Mouse (Mus musculus) hindbrain, embryonic 14.5 days (tissue): ENCODE results near the gene Ctf1. TPM values are rescaled to one million over a fixed set of nuclear protein-coding genes. Genes with fewer than 3 reads are reported as not detected.
A peak's percentile ranks its signal among the peaks of the same experiment; 100 is the strongest.

ENCODE experiments used
- ATAC-seq: fragments of 200-750 bp; cut with Nextera tagmentation; 2 replicates; pipeline ENCODE4 v1.8.0; 2017; ENCODE audit warnings: moderate number of reproducible peaks, mild to moderate bottlenecking, moderate TSS enrichment, moderate library complexity; ENCODE audit not compliant: low FRiP score
- DNase-seq: peaks from one replicate; pipeline ENCODE4 v3.0.0-alpha.2; 2015; ENCODE audit warnings: low spot score
- H3K27ac ChIP-seq: fragments of 300-500 bp; sonication (generic); 2 replicates; pipeline ENCODE4 v1.5.1; 2014; ENCODE audit warnings: mild to moderate bottlenecking, moderate library complexity
- H3K27me3 ChIP-seq: fragments of 300-500 bp; sonication (generic); 2 replicates; pipeline ENCODE4 v1.6.1; 2014; ENCODE audit warnings: mild to moderate bottlenecking, low read length, mixed read lengths; ENCODE audit not compliant: control insufficient read depth, insufficient read depth
- H3K36me3 ChIP-seq: fragments of 300-500 bp; sonication (generic); replicated peaks from 2 replicates; pipeline ENCODE4 v1.6.1; 2014; ENCODE audit not compliant: control insufficient read depth, insufficient read depth
- H3K4me1 ChIP-seq: fragments of 300-500 bp; sonication (generic); replicated peaks from 2 replicates; pipeline ENCODE4 v1.6.1; 2014; ENCODE audit warnings: antibody characterized with exemption, low read length, mixed read lengths; ENCODE audit not compliant: control insufficient read depth, insufficient read depth
- H3K4me2 ChIP-seq: fragments of 300-500 bp; sonication (generic); replicated peaks from 2 replicates; pipeline ENCODE4 v1.6.1; 2014; ENCODE audit warnings: mild to moderate bottlenecking, moderate library complexity
- H3K4me3 ChIP-seq: fragments of 300-500 bp; sonication (generic); replicated peaks from 2 replicates; pipeline ENCODE4 v1.5.1; 2014; ENCODE audit warnings: mild to moderate bottlenecking, low read length
- H3K9ac ChIP-seq: fragments of 300-500 bp; sonication (generic); 2 replicates; pipeline ENCODE4 v1.6.1; 2014
- H3K9me3 ChIP-seq: fragments of 300-500 bp; sonication (generic); 2 replicates; pipeline ENCODE4 v1.6.1; 2016; ENCODE audit warnings: low read length; ENCODE audit not compliant: control insufficient read depth
- WGBS: fragments of 180-500 bp; shearing (Covaris S2); extraction: QIAGEN DNeasy Blood & Tissue Kit; methylation state at CpG from one replicate; pipeline ENCODE4 v1.1.7; 2014; 5-methylcytosine and 5-hydroxymethylcytosine counted together
- polyA plus RNA-seq: library from polyadenylated mRNA; unstranded; fragments of >200 nt; fragmentation: Nextera tagmentation; extraction: Ambion mirVana; gene quantifications from 2 replicates; pipeline ENCODE4 v1.2.1, GENCODE M21; 2014

The Ctf1 gene
- 3.1 and 4.2 TPM in 2 replicates for polyA plus RNA-seq

GRCm38 (mm10) chr7:127712461-127713385 is at the start of gene Ctf1:
Ctf1 (plus strand) TSS chr7:127712736.
- Histone ChIP-seq H3K4me1 (peaks cover 20% of the 10 kb centered on the region), H3K36me3 (no peaks in the 10 kb centered on the region), H3K4me2 (peak within 1 kb of the TSS; percentile 54), H3K9ac (0 out of 2 replicates have a peak within 1 kb of the TSS, but pooled peaks have one; percentile 6), H3K4me3 (peak within 1 kb of the TSS; percentile 19), H3K27ac (peak within 1 kb of the TSS; percentile 43), H3K9me3 (no peaks in the 10 kb centered on the region), H3K27me3 (0 out of 2 replicates have a peak, but pooled peaks cover 3% of the 10 kb centered on the region)
- ATAC-seq (peak; percentile 64; the same call in 1 of the 2 replicates), DNase-seq (peak; percentile 79)
- 2% methylated on average over 28 of the region's 28 CpGs for WGBS

- Histone ChIP-seq H3K27me3 (no peaks in the 10 kb centered on the region), H3K4me1 (no peaks in the 10 kb centered on the region), H3K9me3 (no peaks in the 10 kb centered on the region), H3K4me3 (no peak overlapping the region), H3K36me3 (peaks cover 46% of the 10 kb centered on the region), H3K4me2 (no peak overlapping the region), H3K27ac (no peak overlapping the region), H3K9ac (no peak overlapping the region)
- DNase-seq (no peak), ATAC-seq (no peak)
- 86% methylated on average over 6 of the region's 6 CpGs for WGBS
These were observed 49.6 kb upstream of the Ctf1 start for GRCm38 (mm10) chr7:127662926-127663325.

DNA sequence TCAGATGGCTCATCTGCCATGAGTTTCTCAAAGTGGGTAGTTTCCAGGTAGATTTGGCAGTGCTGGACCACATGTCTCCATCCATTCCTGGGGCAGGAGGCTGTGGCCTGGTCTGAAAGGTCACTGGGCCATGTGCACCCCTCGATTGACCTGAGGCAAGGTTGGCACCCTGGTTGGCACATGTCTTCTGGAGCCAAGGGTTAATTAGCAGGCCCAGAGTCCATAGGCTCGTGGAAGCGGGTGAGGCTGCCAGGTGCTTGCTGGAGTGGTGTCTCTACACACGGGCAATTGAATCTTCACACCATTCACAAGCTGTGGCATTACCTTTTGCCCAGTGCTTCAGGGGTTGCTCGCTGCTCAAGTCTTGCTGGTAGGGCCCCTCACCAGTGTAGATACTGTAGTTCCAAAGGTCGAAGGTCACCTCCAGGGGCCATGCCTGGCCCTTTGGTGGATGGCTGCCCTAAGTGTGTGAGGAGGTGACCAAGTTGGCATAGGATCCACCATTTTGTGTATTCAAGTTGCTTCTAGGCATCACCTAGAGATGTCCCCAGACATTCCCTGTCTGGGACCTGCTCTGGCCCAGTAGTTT is 46.4 kb upstream of the Ctf1 start:
- no peak overlapping the region for H3K9ac ChIP-seq
- 93% methylated on average over 6 of the region's 6 CpGs for WGBS
- no peak overlapping the region for H3K4me2 ChIP-seq
- no peaks in the 10 kb centered on the region for H3K9me3 ChIP-seq
- H3K4me3 ChIP-seq, result no peak overlapping the region
- no peaks in the 10 kb centered on the region for H3K27me3 ChIP-seq
- H3K27ac ChIP-seq, result no peak overlapping the region
- ATAC-seq (no peak), DNase-seq (no peak)
- H3K4me1 ChIP-seq, result no peaks in the 10 kb centered on the region
- peaks cover 46% of the 10 kb centered on the region for H3K36me3 ChIP-seq

DNA sequence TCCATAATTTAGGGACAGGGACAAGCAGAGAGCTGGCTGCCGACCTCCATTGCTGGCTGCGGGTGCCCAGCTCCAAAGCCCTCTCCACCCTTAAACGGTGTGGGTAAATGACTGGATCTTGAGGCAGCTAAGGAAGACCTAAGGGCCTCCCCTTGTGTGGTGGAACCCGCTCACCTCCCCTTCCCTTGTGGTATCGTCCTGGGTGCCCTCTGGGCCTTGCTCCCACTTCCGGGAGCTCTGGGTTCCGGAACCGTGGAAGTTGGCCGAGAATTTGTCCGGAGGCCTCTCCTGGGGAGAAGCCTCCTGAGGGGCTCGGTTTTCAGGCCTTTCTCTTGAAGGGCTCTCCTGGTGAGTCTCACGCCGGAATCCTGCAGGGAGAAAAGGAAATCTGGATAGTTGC is 45.9 kb upstream of the Ctf1 start:
- Histone ChIP-seq H3K36me3 (peaks cover 46% of the 10 kb centered on the region), H3K4me2 (no peak overlapping the region), H3K4me1 (no peaks in the 10 kb centered on the region), H3K27ac (no peak overlapping the region), H3K27me3 (no peaks in the 10 kb centered on the region), H3K9me3 (no peaks in the 10 kb centered on the region), H3K4me3 (no peak overlapping the region), H3K9ac (no peak overlapping the region)
- no peak for DNase-seq
- WGBS, result 92% methylated on average over 13 of the region's 13 CpGs
- no peak for ATAC-seq

GRCm38 (mm10) chr7:127667171-127667570 is 45.4 kb upstream of the Ctf1 start:
- no peak overlapping the region for H3K4me3 ChIP-seq
- no peaks in the 10 kb centered on the region for H3K9me3 ChIP-seq
- H3K27me3 ChIP-seq, result no peaks in the 10 kb centered on the region
- peaks cover 46% of the 10 kb centered on the region for H3K36me3 ChIP-seq
- 83% methylated on average over 8 of the region's 8 CpGs for WGBS
- H3K9ac ChIP-seq, result no peak overlapping the region
- H3K27ac ChIP-seq, result no peak overlapping the region
- no peak overlapping the region for H3K4me2 ChIP-seq
- ATAC-seq, result no peak
- no peaks in the 10 kb centered on the region for H3K4me1 ChIP-seq
- DNase-seq, result no peak

GRCm38 (mm10) chr7:127671880-127672774 is 40.4 kb upstream of the Ctf1 start:
- Histone ChIP-seq H3K27me3 (no peaks in the 10 kb centered on the region), H3K27ac (no peak overlapping the region), H3K36me3 (peaks cover 5% of the 10 kb centered on the region; the same call in 1 of the 2 replicates), H3K4me1 (no peaks in the 10 kb centered on the region), H3K4me2 (no peak overlapping the region), H3K9me3 (no peaks in the 10 kb centered on the region), H3K4me3 (no peak overlapping the region), H3K9ac (no peak overlapping the region)
- DNase-seq, result no peak
- no peak for ATAC-seq
- WGBS, result 79% methylated on average over 11 of the region's 11 CpGs

DNA sequence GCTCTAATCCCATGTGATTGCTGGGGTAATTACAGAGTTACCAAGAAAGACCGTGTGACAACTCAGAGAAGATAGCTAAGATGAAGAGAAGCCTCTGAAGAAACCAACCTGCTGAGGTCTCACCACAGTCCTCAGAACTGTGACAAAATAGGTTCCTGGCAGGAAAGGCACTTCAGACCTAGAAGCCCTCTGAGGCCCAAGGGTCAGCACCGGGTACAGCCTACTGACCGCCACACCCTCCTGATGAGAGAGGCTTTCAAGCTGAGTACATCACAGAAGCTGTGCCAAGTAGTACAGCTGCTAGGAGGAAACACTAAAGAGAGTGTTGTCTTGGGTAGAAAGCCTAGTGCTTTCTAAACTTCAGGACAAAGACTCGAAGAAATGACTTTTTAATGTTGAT is 39.8 kb upstream of the Ctf1 start:
- no peak for ATAC-seq
- no peak overlapping the region for H3K27ac ChIP-seq
- no peak overlapping the region for H3K4me2 ChIP-seq
- peaks cover 5% of the 10 kb centered on the region; the same call in 1 of the 2 replicates for H3K36me3 ChIP-seq
- no peaks in the 10 kb centered on the region for H3K4me1 ChIP-seq
- no peaks in the 10 kb centered on the region for H3K9me3 ChIP-seq
- H3K9ac ChIP-seq, result no peak overlapping the region
- WGBS, result 71% methylated on average over 4 of the region's 4 CpGs
- no peak overlapping the region for H3K4me3 ChIP-seq
- DNase-seq, result no peak
- H3K27me3 ChIP-seq, result no peaks in the 10 kb centered on the region

- WGBS, result 3% methylated on average over 5 of the region's 5 CpGs
- H3K27me3 ChIP-seq, result no peaks in the 10 kb centered on the region
- no peak overlapping the region for H3K4me3 ChIP-seq
- DNase-seq, result peak; percentile 95
- ATAC-seq, result peak; percentile 60
- no peaks in the 10 kb centered on the region for H3K4me1 ChIP-seq
- no peaks in the 10 kb centered on the region for H3K9me3 ChIP-seq
- H3K36me3 ChIP-seq, result peaks cover 5% of the 10 kb centered on the region; the same call in 1 of the 2 replicates
- H3K27ac ChIP-seq, result peak overlapping the region; percentile 7; the same call in 1 of the 2 replicates
- no peak overlapping the region for H3K4me2 ChIP-seq
- H3K9ac ChIP-seq, result no peak overlapping the region
These were observed 37.6 kb upstream of the Ctf1 start for GRCm38 (mm10) chr7:127674977-127675376.
